Mouse (Mus musculus): ENCODE data around the gene Ciao2a. TPM values are rescaled to one million over a fixed set of nuclear protein-coding genes. Genes with fewer than 3 reads are reported as not detected.

Gene Ciao2a
- polyA plus RNA-seq, 1 experiment, result 5.3 TPM

DNA sequence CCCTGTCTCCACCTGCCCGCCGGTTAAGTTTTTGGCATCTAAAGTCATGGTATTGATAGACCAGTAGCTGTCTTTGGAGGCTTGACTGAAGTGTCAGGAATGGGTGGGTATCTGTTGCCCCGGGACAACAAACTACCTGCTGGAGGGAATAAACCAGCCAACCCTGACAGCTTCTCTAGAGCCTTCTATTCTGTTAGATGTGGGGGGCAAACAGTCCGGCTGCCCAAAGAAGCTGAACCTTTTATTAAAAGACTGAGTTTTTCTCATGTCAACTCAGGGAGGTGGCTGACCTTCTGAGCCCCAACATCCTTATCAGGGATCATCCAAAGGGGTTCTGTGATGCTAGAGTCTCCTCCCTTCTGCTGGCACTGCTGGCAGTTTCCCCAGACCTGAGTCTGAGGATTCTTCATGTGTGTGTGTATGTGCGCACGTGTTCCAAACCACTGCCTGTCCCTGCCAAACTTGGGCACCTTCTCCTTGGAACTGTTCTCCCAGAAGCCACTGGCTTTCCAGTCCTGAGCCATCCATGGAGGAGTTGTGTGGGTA is 32.5 kb downstream of the Ciao2a start:
- 30% methylated on average over 6 of the region's 6 CpGs for WGBS
- peak overlapping the region; percentile 73 for H3K4me3 ChIP-seq (ENCODE audit: low read depth, low read length)
- TF ChIP-seq CTCF (IDR thresholded peaks at IDR 0.05; ENCODE audit: extremely low read depth, insufficient read length, insufficient replicate concordance, low read depth, low read length), result no peak
- no peak for TF ChIP-seq POLR2A (IDR thresholded peaks at IDR 0.05; ENCODE audit: low read depth, low read length)
- H3K27me3 ChIP-seq (ENCODE audit: control insufficient read depth, insufficient read depth, low read length), result no peaks in the 10 kb centered on the region
- H3K27ac ChIP-seq (ENCODE audit: insufficient read depth, low read depth, low read length), result no peak overlapping the region; the same call in 1 of the 2 replicates
- H3K36me3 ChIP-seq (ENCODE audit: control insufficient read depth, insufficient read depth, low read length), result no peaks in the 10 kb centered on the region
- H3K4me1 ChIP-seq (ENCODE audit: control insufficient read depth, insufficient read depth, insufficient read length, low read length), result peaks cover 17% of the 10 kb centered on the region; the same call in 1 of the 2 replicates

DNA sequence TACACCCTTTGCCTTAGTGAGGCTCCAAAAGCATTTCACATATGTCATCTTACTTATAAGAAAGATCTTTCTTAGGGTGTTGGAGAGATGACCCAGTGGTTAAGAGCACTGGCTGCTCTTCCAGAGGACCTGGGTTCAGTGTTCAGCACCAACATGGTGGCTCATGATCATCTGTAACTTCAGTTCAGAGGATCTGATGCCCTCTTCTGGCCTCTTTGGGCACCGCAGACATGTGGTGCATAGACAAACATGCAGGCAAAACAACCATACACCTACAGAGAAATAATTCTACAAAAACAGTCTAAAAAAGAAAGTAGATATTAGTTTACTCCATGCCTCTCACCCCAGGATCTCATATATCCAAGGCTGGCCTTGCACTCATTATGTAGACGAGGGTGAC is 33.7 kb downstream of the Ciao2a start:
- Histone ChIP-seq H3K4me1 (ENCODE audit: control insufficient read depth, insufficient read depth, insufficient read length, low read length) (peaks cover 12% of the 10 kb centered on the region; the same call in 1 of the 2 replicates), H3K27me3 (ENCODE audit: control insufficient read depth, insufficient read depth, low read length) (no peaks in the 10 kb centered on the region), H3K27ac (ENCODE audit: insufficient read depth, low read depth, low read length) (no peak overlapping the region), H3K4me3 (ENCODE audit: low read depth, low read length) (no peak overlapping the region), H3K36me3 (ENCODE audit: control insufficient read depth, insufficient read depth, low read length) (peaks cover 3% of the 10 kb centered on the region)
- TF ChIP-seq CTCF (IDR thresholded peaks at IDR 0.05; ENCODE audit: extremely low read depth, insufficient read length, insufficient replicate concordance, low read depth, low read length) (no peak), POLR2A (IDR thresholded peaks at IDR 0.05; ENCODE audit: low read depth, low read length) (no peak)
- 92% methylated on average over 2 of the region's 2 CpGs for WGBS

DNA sequence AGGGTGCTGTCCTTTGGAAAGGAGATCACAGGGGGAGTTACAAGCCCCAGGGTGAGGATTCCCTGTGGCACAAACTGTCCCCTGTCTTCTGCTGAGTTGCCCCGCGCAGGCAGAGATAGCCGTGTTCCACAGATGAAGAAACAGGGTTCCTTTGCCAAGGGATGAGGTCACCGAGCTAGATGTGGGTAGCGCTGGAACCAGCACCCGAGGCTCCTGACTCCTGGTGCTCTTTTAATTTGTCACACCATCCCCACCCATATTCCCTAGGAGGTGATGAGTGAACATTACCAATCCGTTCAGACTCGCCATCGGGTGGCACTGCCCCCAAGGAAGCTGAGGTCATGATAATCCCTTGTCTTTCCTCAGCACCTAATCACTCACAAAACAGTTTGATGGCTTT is 36.6 kb downstream of the Ciao2a start:
- no peak overlapping the region for H3K27ac ChIP-seq (ENCODE audit: insufficient read depth, low read depth, low read length)
- no peak for TF ChIP-seq POLR2A (IDR thresholded peaks at IDR 0.05; ENCODE audit: low read depth, low read length)
- peak; percentile 22; the same call in 1 of the 2 replicates for TF ChIP-seq CTCF (IDR thresholded peaks at IDR 0.05; ENCODE audit: extremely low read depth, insufficient read length, insufficient replicate concordance, low read depth, low read length)
- no peak overlapping the region for H3K4me3 ChIP-seq (ENCODE audit: low read depth, low read length)
- H3K36me3 ChIP-seq (ENCODE audit: control insufficient read depth, insufficient read depth, low read length), result peaks cover 14% of the 10 kb centered on the region
- peaks cover 4% of the 10 kb centered on the region; the same call in 1 of the 2 replicates for H3K4me1 ChIP-seq (ENCODE audit: control insufficient read depth, insufficient read depth, insufficient read length, low read length)
- WGBS, result 66% methylated on average over 9 of the region's 9 CpGs
- no peaks in the 10 kb centered on the region for H3K27me3 ChIP-seq (ENCODE audit: control insufficient read depth, insufficient read depth, low read length)

DNA sequence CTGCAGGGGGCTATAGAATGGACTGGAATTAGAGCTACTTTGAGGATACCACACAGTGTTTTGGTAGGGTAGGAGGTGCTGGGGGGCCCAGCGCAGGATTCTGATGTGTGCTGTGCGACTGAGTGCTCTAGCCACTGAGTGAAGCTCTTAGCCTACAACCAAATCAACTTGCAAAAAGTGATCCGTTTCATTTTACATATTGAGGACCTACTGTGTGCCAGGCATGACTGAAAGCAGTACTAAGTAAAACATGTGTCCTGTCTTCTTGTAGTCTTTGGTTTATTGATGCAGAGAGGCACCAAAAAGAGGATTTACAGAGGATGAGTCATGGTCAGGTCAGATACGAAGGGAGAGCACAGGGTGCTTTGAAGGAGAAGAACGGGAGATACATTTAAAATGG is 40.8 kb downstream of the Ciao2a start:
- Histone ChIP-seq H3K4me1 (ENCODE audit: control insufficient read depth, insufficient read depth, insufficient read length, low read length) (no peaks in the 10 kb centered on the region), H3K27ac (ENCODE audit: insufficient read depth, low read depth, low read length) (no peak overlapping the region), H3K4me3 (ENCODE audit: low read depth, low read length) (no peak overlapping the region), H3K27me3 (ENCODE audit: control insufficient read depth, insufficient read depth, low read length) (no peaks in the 10 kb centered on the region), H3K36me3 (ENCODE audit: control insufficient read depth, insufficient read depth, low read length) (peaks cover 25% of the 10 kb centered on the region)
- no peak for TF ChIP-seq CTCF (IDR thresholded peaks at IDR 0.05; ENCODE audit: extremely low read depth, insufficient read length, insufficient replicate concordance, low read depth, low read length)
- TF ChIP-seq POLR2A (IDR thresholded peaks at IDR 0.05; ENCODE audit: low read depth, low read length), result no peak
- 82% methylated on average over 5 of the region's 5 CpGs for WGBS

DNA sequence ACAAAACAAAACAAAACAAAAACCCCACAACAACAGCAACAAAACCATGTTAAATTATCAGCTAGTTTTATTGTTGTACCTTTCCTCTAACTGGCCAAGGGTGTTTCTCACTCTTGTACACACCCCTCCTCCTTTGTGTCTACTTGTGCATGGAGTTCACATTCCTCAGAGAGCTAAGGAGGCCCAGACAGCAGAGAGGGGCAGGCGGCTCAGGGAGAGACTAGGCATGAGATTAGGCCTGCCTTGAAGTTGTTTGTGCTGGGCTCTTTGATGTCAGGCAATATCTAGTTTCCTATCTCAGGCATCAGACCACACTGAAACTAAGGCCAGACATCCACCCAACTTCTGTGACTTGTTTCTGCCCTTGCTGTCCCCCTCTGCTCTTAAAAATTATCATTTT is 41.8 kb downstream of the Ciao2a start:
- Histone ChIP-seq H3K27ac (ENCODE audit: insufficient read depth, low read depth, low read length) (no peak overlapping the region), H3K4me3 (ENCODE audit: low read depth, low read length) (no peak overlapping the region), H3K36me3 (ENCODE audit: control insufficient read depth, insufficient read depth, low read length) (peaks cover 25% of the 10 kb centered on the region), H3K27me3 (ENCODE audit: control insufficient read depth, insufficient read depth, low read length) (no peaks in the 10 kb centered on the region), H3K4me1 (ENCODE audit: control insufficient read depth, insufficient read depth, insufficient read length, low read length) (no peaks in the 10 kb centered on the region)
- WGBS, result 37% methylated on average over 1 of the region's 1 CpGs
- no peak for TF ChIP-seq CTCF (IDR thresholded peaks at IDR 0.05; ENCODE audit: extremely low read depth, insufficient read length, insufficient replicate concordance, low read depth, low read length)
- TF ChIP-seq POLR2A (IDR thresholded peaks at IDR 0.05; ENCODE audit: low read depth, low read length), result no peak

DNA sequence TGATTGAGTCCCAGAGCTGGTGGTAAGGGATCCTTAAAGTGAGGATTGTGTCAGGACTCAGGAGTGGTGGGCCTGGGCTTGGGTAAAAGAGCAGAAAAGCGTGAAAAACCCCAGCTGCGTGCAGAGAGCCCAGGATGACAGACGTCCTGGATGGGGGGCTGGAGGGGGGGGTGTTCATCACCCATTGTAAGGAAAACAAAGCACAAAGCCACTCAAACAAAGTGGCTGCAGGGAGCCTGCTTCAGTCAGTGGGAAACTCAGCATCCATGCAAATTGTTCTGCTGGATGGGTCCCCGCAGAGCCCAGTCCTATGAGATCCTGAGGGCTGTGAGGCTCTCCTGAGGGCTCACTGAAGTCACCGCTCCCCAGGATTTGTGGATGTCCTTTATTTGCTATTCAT is 44.1 kb downstream of the Ciao2a start:
- TF ChIP-seq POLR2A (IDR thresholded peaks at IDR 0.05; ENCODE audit: low read depth, low read length) (no peak), CTCF (IDR thresholded peaks at IDR 0.05; ENCODE audit: extremely low read depth, insufficient read length, insufficient replicate concordance, low read depth, low read length) (no peak)
- 91% methylated on average over 5 of the region's 5 CpGs for WGBS
- Histone ChIP-seq H3K4me1 (ENCODE audit: control insufficient read depth, insufficient read depth, insufficient read length, low read length) (peaks cover 4% of the 10 kb centered on the region; the same call in 1 of the 2 replicates), H3K36me3 (ENCODE audit: control insufficient read depth, insufficient read depth, low read length) (peaks cover 19% of the 10 kb centered on the region), H3K4me3 (ENCODE audit: low read depth, low read length) (no peak overlapping the region), H3K27ac (ENCODE audit: insufficient read depth, low read depth, low read length) (no peak overlapping the region), H3K27me3 (ENCODE audit: control insufficient read depth, insufficient read depth, low read length) (no peaks in the 10 kb centered on the region)

DNA sequence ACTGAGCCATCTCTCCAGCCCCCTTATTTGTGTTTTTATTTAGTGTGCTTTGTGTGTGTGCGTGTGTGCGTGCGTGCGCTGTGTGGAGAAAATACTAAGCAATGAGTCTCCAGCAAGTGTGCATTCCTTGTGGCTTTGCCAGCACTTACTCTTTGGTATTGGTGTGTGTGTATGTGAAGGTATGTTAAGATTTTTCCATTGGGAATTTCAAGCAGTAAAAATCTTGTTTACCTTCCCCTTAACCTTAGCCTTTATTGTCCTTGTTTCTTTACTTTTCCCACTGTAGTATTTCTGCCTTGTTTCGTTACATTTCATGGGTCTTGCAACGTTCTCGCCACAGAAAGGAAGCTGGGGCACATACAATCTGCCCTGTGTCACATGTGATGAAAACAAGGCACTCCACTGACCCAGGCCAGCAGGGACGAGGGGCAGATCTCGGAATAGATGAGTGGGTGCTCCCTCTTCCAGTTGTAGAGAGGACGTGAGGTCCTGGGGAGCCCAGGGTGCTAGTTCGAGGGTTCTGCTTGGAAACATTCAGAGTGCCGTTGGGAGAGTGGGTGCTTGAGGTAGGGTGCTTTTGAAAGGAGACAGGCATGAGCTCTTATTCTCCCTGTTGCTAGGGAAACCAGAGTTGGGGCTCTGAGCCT is 45.0 kb downstream of the Ciao2a start:
- no peaks in the 10 kb centered on the region for H3K27me3 ChIP-seq (ENCODE audit: control insufficient read depth, insufficient read depth, low read length)
- peaks cover 13% of the 10 kb centered on the region; the same call in 1 of the 2 replicates for H3K36me3 ChIP-seq (ENCODE audit: control insufficient read depth, insufficient read depth, low read length)
- no peak overlapping the region for H3K4me3 ChIP-seq (ENCODE audit: low read depth, low read length)
- 87% methylated on average over 12 of the region's 12 CpGs for WGBS
- peaks cover 4% of the 10 kb centered on the region; the same call in 1 of the 2 replicates for H3K4me1 ChIP-seq (ENCODE audit: control insufficient read depth, insufficient read depth, insufficient read length, low read length)
- no peak overlapping the region for H3K27ac ChIP-seq (ENCODE audit: insufficient read depth, low read depth, low read length)
- TF ChIP-seq CTCF (IDR thresholded peaks at IDR 0.05; ENCODE audit: extremely low read depth, insufficient read length, insufficient replicate concordance, low read depth, low read length), result no peak
- no peak for TF ChIP-seq POLR2A (IDR thresholded peaks at IDR 0.05; ENCODE audit: low read depth, low read length)

Measured in small intestine, adult 2 months (tissue).